Mouse (Mus musculus): ENCODE measurements around the gene Atp6v1f.

Atp6v1f gene

DNA sequence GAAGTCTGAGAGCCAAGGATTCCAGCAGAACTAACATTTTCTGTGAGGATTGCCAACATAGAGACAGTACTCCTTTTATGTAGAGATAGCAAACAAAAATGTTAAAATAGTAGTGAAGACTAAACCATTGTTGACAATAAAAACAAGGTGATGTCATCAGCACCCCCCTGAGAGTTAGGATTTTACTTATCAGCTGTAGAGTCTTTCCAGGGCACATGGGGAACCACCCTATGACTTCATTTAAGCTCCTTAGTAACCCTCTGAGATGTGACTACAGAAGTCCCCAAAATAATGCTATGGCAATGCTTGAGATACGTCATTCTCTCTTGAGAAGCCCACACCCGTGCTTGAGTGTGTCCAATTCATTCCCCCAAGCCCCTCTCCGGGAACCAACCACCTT is 4.1 kb upstream of the Atp6v1f start:
- DNase-seq: no peak

DNA sequence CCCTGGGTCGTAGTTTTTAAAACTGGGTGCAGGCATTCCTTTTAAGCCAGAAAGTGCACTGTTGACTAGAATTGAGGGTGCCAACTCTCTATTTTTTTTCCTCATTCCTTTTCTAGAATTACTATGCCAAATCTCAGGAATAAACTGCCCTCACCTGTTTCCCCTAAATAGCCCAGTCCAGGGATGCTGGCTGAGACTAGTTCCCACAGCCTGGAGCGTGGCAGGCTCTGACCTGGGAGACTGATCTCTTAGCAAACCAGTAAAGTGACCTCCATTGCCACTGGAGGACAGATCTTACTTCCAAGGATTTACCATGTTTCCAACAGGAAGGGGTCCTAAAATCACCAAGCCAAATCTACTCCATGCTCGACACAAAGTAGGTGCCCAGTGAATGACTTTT is 1.3 kb downstream of the Atp6v1f start:
- DNase-seq: no peak

DNA sequence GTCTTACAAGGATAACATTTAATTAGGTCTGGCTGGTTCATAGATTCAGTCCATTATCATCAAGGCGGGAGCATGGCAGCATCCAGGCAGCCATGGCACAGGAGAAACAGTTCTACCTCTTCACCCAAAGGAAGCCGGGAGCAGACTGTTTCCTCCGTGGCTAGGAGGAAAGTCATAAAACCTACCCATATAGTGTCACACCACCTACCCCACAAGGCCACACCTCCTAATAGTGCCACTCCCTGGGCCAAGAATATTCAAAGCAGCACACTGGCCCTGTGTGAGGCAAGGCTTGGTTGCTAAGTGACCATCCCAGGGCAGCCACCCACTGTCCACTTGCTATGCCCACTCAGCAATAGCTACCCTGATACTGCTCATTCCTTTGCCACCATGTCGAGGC is 3.6 kb downstream of the Atp6v1f start, which contains the start of gene Atp6v1fnb:
TSS of gene Atp6v1fnb (plus strand) at position 301 of the 400 bp plus-strand sequence.
- DNase-seq: no peak

DNA sequence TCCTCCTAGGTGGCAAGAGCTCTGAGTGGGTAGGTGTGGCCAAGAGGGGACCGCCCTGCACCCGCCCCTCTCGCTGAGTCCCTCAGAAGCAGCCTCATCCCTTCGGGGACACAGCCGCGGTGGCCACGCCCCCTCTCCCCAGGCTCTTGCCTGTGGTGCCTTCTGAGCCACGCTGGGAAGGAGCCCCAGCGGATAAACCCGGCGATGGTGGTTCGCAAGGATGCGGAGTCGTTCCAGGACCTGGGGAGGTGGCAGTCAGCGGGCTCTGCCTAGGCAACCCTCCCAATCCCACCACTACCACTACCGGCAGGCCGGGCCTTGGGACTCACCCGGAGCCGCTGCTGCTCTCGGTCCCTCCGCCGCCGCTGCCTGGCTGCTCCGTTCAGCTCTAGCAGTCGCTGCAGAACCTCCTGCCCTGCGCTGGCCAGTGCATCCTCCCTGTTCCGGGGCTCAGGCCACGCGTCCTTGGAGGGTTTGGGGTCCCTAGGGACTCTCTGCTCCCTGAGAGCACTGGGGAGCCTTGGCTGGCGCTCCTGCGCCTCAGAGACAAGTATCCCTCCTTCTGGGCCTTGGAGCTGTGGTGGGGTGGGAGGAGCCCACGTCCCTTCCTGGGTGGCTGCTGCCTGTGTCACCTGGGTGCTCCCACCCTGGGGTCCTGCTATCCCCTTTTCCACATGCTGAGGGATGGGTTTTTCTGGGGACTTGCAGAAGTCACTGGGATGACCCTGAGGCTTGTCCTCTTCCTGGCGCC is 6.6 kb downstream of the Atp6v1f start:
- DNase-seq: peak; percentile 54

DNA sequence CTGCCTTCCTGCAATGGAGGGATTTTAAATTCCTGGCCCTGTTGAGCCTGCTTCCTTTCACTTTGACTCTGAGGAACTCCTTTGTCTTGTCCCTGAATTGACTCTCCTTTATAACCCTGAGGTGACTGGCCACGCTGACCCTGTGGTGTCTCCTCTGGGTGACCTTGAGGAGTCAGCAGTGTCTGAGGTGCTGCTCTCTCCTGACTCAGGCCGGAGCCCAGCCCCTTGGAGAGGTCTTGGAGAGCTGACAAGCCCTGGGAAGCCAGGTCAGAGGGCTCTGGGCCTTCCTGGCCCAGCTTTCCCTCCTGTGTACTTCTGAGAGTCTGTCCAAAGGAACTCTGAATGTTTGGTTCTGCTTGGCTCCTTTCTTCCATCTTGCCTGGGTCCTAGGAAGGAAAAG is 7.2 kb downstream of the Atp6v1f start:
- no peak for DNase-seq

DNA sequence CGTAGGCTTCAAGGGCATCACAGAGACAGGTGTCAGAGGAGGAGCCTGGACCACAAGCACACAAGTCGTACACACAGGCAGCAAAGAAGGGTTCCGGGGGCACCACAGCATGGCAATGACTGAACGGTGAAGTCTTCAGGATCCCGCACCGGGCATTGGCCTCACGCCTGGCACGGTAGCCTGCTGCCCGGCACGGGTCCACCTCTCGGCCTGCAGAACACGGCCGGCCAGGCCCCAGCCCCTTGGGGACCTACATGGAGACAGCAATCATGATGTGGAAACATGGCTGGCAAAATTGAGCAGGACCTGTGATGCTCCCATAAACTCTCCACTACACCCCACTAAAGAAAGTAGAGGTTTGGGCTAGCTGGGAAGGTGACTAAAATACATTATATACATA is 15.2 kb downstream of the Atp6v1f start:
- no peak for DNase-seq

DNA sequence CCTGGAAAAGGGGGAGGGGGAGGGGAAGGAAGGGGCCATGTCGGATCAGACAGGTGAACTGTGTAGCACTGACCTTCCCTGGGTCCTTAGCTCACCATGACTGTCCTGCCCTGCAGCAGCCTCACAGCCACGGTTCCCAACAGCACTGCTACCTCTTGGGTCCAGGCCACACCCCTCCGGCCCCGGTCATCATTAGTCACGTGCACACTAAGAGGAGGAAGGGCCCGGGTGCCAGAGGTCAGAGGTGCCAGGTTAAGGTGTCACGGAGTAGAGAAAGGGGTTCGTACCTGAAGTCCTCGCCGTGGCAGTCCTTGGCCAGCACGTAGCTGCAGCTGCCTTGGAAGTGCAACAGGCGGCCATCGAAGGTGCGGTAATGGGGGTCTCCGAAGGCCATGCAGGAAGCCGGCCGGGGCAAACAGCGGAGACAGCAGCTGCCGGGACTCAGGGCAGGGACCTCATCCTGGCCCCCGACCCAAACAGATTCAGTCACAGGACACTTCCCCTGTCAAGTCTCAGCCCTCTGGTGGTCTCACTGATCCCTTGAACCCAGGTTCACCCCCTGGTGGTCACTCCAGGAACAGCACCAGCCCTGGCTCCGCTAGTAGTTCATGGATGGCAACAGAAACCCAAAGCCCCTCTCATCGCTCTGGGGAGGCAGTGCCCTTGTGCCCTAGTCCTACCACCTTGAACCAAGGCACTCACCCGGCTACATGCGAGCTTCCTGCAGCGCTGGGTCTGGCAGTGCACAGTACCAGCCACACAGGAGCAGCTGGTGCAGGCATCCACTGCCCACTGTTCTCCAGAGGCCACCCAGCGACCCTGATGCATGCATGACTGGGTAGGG is 17.4 kb downstream of the Atp6v1f start:
- DNase-seq: peak; percentile 45

DNA sequence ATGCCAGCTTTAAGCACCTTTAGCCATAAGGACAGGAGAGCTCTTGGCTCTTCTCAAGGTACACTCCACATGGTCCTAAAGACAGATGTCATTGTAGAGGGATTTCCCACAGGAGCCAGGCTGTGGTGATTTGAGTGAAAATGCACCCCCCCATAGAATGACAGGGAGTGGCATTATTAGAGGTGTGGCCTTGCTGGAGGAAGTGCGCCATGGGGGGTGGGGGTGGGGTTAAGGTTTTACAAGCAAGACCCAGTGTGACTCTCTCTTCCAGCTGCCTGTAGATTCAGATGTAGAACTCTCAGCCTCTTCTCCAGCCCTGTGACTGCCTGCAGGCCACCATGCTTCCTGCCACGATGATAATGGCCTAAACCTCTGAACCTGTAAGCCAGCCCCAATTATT is 18.4 kb downstream of the Atp6v1f start:
- DNase-seq: no peak

DNA sequence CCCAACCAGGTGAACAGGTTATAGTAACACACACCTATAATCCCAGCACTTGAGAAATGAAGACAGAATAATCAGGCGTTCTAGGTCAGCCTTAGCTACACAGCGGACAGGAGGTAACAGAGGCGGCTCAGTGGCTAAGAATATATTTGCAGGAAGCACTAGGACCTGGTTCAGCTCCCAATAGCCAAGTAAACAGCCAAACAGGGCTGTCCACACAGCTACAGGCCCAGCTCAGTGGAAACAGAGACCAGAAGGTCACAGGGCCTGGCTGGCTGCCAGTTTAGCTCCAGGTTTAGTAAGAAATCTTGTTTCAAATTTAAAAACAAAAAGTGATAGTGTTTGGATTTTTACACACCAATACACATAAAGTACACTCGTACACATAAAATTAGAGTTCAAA is 26.6 kb downstream of the Atp6v1f start:
- no peak for DNase-seq

DNA sequence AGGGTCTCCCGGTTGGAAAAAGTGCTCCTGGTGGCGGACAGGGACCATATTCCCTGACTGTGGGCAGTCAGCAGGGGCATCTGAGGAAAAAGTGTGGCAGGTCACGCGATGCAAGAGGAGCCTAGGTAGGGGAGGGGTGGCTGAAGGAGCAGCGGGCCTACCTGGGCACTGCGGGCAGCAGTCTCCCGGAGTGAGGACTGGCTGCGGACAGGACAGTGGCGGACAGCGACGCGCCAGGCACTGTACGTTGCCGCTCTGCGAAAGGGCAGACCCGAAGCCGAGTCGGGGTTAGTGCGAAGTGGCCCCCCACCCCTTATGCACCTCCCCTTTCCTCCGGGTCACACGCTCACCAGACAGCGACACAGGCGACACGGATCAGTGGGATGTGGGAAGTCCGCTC is 28.8 kb downstream of the Atp6v1f start:
- no peak for DNase-seq

DNA sequence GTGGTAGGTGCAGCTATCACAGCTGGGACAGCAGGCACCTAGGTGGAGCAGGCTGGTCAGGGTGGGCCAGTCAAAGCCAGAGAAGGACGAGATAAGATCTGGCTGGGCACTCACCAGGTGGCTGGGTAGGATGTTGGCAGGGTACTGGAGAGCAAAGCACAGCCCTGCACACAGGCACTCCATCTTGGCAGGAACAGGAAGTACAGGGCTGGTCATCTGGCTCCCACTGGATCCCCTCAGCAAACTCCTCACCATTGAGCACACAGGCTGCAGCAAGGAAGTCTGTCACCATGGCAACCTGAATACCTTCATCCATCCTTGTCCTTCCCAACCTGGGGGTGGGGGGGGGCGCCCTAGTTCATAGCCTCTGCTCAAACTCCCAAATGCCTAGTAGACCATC is 30.3 kb downstream of the Atp6v1f start:
- no peak for DNase-seq

DNA sequence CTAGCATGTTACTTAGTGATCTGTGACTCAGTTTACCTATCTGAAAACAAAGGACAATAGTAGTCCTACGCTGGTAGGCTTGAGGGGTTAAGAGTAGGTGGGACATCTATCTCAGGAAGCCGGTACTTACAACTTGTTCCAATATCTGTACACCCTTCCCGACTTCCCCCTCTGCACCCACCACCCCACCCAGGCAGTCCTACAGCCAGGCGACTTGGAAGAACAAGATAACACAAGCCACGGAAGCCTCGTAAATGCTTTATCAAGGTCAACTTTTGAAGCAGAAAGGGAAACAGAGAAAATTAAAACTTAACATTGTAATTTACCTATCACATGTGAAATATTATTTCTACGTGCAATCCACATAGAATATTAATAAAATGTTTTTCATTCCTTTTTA is 32.7 kb downstream of the Atp6v1f start:
- no peak for DNase-seq

DNA sequence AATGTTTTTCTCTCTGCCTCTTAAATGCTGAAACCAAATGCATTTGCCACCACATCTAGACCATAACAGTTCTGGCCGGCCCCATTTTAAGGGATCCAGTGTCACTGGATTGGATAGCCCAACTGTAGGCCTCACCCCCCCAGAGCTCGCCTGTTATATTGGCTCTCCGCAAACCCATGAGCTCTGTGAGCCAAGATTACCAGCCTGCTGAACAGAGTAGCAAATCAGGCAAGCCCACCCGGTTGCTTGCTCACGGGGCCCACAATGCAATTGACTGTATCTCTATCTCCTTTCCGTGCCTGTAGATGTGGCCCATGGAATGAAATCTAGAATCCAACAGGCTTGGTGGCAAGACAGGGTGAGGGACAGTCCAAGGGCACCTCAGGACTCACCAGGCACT is 33.3 kb downstream of the Atp6v1f start:
- no peak for DNase-seq

DNA sequence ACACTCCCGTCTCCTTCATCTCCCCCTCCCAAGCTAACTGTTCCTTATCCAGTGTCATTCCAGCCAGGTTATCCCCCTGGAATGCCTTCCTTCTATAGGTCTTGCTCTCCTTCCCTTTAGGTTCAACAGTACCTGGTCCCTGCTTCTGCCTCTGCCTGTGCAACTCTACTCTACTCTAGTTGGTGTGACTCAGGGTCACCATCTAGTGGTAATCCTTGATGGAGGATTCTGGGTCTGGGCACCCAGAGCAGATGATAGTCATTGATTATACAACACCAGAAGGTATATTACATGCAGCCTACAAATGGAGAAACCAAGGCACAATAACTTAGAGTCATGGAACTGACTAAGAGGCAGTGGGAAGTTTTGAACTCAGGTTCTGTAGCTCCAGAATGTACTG is 34.1 kb downstream of the Atp6v1f start:
- peak; percentile 9 for DNase-seq

DNA sequence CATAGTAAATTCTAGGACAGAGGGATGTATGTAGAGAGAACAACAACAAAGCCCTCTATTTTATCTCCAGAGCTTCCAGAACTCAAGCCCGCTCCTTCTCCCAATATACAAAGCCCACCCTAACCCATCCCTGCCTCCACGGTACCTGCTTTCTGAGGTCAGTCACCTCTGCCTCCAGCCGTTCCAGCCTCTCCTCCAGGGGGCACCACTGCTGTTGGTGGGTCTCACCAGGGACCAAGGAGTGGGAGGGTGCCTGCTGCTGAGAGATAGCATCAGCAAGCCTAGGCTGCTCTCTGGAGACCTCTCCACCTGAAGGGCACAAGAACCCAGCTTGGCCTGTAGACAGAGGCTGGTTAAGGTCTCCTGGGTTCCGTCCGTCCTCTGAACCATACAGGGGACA is 38.0 kb downstream of the Atp6v1f start:
- no peak for DNase-seq

DNA sequence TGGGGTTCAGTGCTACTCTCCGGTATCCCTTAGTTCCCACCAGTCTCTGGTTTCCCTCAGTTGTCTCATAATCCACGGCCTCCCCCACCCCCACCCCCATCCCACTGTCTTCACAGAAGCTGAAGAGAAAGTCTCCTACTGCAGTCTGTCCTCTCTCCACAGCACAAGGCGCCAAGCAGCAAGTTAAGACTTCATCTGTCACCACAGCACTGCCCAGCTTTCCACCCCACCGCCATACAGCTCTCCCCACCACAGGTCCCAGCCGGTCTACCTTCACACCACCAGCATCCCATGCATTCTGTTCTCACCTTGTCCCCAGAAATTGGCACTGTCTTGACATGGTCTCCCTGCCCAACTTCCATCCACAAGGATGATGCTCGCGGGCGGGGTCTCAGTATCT is 39.3 kb downstream of the Atp6v1f start:
- DNase-seq: no peak

DNA sequence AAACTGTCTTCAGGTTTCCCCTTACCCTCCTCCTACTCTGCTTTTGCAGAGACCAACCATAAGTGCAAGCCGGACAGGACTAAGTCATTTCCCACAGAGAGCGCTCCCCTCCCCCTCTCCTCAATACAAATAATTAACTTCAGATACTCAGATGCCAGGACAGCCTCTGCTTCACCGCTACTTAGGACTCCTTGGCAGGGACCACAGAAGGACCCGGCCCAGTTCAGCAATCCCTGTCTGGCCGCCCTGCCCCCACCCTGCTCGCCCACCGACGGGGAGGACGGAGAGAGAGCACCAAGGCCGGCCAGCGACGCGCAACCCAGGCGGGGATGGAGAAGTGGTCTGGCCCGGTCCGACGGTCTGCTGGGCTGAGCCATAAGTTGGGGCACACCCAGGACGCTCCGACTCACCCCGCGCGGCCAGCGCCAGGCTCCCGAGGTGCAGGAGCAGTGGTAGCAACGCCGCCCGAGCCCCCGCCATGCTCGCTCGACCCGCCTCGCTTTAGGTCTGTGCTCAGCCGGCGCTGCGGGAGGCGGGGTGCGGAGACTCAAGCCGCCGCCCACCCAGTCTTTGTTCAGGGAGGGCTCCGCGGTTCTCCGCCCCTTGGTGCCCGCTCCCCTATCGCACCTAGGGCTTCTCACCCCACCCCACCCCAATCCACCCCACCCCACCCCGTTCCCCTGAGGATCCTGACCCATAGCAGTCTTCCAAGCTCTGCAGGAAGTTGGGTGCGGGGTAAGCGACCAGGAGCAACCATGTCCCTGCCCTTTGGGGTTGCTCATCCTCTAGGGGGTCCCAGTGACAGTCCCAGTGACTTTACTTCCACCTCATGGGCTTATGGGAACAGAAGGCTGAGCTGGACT is 40.2 kb downstream of the Atp6v1f start, which contains the start of gene Kcp:
TSS of gene Kcp (minus strand) at position 506 of the 863 bp plus-strand sequence.
- no peak for DNase-seq

DNA sequence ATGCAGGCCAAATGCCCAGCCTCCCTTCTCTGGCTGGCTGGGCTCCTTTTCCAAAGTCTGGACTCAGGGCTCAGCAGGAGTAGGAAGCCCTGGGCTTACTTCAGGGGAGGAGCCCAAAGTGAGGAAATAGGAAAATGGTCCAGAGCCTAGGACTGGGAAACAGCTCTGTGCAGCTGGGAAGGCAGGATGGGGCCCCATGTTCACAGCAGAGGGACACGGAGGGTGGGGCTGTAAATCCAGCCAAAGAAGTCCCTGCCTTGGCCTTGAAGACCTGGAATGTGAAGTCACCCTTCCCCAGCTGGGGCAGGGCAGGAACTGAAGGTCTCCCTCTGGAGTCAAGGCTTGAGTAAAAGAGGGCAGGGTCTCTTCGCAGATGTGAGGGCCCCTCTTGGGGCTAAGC is 41.6 kb downstream of the Atp6v1f start:
- no peak for DNase-seq

DNA sequence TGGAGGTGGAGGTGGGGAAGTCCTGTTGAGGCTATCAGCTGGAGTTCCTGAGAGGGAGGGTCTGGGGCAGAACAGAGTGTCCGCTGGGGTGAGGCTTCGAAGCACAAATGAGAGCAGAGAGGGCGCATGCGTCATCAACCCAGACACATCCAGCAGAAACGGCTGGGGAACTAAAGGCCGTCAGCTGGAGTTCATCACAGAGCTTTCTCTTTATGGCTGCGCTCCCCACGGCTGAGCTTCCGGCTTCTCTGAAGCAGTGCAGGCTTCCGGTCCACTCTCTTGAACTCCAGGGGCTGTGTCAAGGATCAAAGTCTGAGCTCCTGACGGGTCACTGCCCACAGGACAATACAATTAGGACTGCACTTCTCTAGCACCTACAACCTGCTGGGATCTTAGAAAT is 45.8 kb downstream of the Atp6v1f start:
- no peak for DNase-seq

DNA sequence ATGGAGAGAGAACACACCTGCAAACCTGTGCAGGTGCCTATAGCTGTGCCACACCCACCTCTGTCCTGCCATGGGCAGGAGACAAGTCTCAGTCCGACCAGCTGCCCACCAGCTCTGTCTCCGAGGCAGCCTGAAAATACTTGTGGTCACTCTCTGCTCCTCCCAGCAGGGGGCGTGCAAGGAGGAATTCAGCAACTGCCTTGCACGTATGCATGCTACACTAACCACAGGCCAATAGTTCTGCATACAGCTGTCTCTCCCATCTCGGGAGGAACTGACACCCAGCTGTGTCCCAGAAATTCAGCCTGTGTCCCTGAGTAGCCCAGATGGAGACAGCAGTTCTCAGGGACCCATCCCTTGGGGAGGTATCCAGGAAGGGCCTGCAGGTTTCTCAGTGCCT is 49.6 kb downstream of the Atp6v1f start:
- DNase-seq: no peak

Measured in cerebellum, adult 9-10 months (tissue).